Mouse (Mus musculus): Measurements from ENCODE around the gene Dnah7a.

DNA sequence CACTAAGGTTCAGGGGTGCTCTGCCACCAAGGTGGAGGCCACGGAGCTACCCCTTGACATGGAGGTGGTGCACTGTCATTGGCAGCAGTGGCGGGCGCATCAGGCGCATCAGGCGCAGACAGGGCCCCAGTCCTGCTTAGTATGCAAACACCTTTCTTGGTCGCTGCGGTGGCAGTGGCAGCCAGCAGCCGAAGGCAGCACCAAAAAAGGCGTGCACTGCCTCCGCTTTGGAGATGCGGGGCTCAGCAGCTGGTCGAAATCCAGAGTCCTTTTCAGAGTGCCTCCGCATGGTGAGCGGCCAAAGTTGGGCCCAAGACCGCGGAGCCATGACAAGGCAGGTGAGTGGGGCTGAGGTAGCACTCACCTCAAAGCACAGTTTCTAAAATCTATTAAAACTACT is 93.1 kb downstream of the Dnah7a start:
- TF ChIP-seq EP300 (IDR thresholded peaks at IDR 0.05) (no peak), CTCF (IDR thresholded peaks at IDR 0.05) (no peak)

Data from lung, postnatal 0 days (tissue).